Mouse (Mus musculus): Measurements from ENCODE around the gene Cldn15. TPM values are rescaled to one million over a fixed set of nuclear protein-coding genes. Genes with fewer than 3 reads are reported as not detected.

The Cldn15 gene
- total and polyA plus RNA-seq, 2 experiments from 2014 or later: 0.24 TPM; not detected in 1

GRCm38 (mm10) chr5:136980974-136981373, 14.6 kb downstream of the Cldn15 start:
- no peak overlapping the region for H3K9ac ChIP-seq (replicated peaks; ENCODE audit: low read length)
- ATAC-seq (no peak), DNase-seq (ENCODE audit: low spot score) (peak; percentile 39)
- H3K4me3 ChIP-seq (ENCODE audit: low read length): no peak overlapping the region
- no peaks in the 10 kb centered on the region for H3K27me3 ChIP-seq (ENCODE audit: insufficient read depth, low read length)
- WGBS: 86% methylated on average over 8 of the region's 8 CpGs
- H3K27ac ChIP-seq: no peak overlapping the region
- peaks cover 6% of the 10 kb centered on the region for H3K36me3 ChIP-seq (ENCODE audit: insufficient read depth, low read length)
- TF ChIP-seq CTCF (IDR thresholded peaks at IDR 0.05; ENCODE audit: low read depth): peak; percentile 28
- no peaks in the 10 kb centered on the region for H3K4me1 ChIP-seq (ENCODE audit: insufficient read depth, low read length)
- H3K9me3 ChIP-seq (ENCODE audit: low read length): no peaks in the 10 kb centered on the region
- no peak overlapping the region for H3K4me2 ChIP-seq (ENCODE audit: low read depth, low read length)

- WGBS: 50% methylated on average over 13 of the region's 16 CpGs
- Histone ChIP-seq H3K4me1 (ENCODE audit: insufficient read depth, low read length) (no peaks in the 10 kb centered on the region), H3K9ac (replicated peaks; ENCODE audit: low read length) (no peak overlapping the region), H3K4me2 (ENCODE audit: low read depth, low read length) (no peak overlapping the region), H3K4me3 (ENCODE audit: low read length) (no peak overlapping the region), H3K36me3 (ENCODE audit: insufficient read depth, low read length) (peaks cover 6% of the 10 kb centered on the region), H3K9me3 (ENCODE audit: low read length) (no peaks in the 10 kb centered on the region), H3K27me3 (ENCODE audit: insufficient read depth, low read length) (no peaks in the 10 kb centered on the region), H3K27ac (no peak overlapping the region)
- ATAC-seq: no peak
- peak; percentile 70 for DNase-seq (ENCODE audit: low spot score)
- TF ChIP-seq CTCF (IDR thresholded peaks at IDR 0.05; ENCODE audit: low read depth): peak; percentile 67
Measured at GRCm38 (mm10) chr5:136982338-136982930, 16.0 kb downstream of the Cldn15 start.

DNA sequence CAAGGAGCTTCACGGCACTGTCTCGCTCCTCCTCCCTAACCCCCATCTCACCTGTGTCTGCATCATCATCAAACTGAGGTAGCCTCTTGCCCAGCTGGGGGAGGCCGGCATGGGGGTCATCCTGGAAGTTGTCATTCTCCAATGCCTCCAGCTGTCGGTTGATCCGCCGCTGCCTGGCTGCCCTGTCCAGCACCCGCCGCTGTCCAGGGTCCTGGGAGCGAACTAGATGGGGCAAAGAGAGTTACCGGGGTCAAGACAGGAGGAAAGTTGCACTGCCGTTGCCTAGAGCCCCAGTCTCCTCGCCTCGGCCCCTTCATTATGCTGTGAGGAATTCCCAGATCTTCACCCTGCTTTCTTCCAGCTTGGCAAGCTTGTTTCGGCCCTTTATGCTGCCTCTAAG, 18.4 kb downstream of the Cldn15 start:
- Histone ChIP-seq H3K9ac (replicated peaks; ENCODE audit: low read length) (no peak overlapping the region), H3K4me2 (ENCODE audit: low read depth, low read length) (no peak overlapping the region), H3K27me3 (ENCODE audit: insufficient read depth, low read length) (no peaks in the 10 kb centered on the region), H3K4me1 (ENCODE audit: insufficient read depth, low read length) (peaks cover 7% of the 10 kb centered on the region; the same call in 1 of the 2 replicates), H3K36me3 (ENCODE audit: insufficient read depth, low read length) (peaks cover 8% of the 10 kb centered on the region), H3K9me3 (ENCODE audit: low read length) (no peaks in the 10 kb centered on the region), H3K27ac (no peak overlapping the region), H3K4me3 (ENCODE audit: low read length) (no peak overlapping the region)
- DNase-seq (ENCODE audit: low spot score) (no peak), ATAC-seq (no peak)
- TF ChIP-seq CTCF (IDR thresholded peaks at IDR 0.05; ENCODE audit: low read depth): no peak
- 58% methylated on average over 14 of the region's 14 CpGs for WGBS

DNA sequence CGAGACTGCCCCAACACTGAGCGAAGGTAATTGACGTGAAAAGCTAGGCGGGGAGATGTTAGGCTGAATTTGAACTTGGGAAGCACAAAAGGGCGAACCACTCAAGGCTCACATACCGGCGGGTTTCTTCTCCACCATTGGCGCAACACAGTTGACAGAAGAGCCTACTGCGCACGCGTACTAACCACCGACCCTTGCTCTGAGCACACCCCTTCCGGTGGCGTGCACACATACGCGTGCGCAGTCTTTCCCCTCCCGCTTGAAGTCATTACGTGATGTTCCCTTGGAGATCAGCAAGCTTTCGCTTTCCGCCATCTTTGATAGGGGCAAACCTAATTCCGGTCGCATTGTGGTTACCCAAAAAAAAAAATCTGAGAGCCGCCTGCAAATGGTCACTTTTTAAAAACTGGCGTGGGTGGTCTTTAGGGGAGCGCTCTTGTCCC, 20.3 kb downstream of the Cldn15 start, which contains the start of gene Plod3:
Gene Plod3 (plus strand): TSS at position 325 of the 443 bp plus-strand sequence.
- TF ChIP-seq CTCF (IDR thresholded peaks at IDR 0.05; ENCODE audit: low read depth): peak; percentile 29
- peak within 1 kb of the TSS; percentile 87 for H3K4me3 ChIP-seq (ENCODE audit: low read length)
- peak within 1 kb of the TSS; percentile 97 for H3K4me2 ChIP-seq (ENCODE audit: low read depth, low read length)
- H3K4me1 ChIP-seq (ENCODE audit: insufficient read depth, low read length): peaks cover 7% of the 10 kb centered on the region; the same call in 1 of the 2 replicates
- peak within 1 kb of the TSS; percentile 91 for H3K27ac ChIP-seq
- DNase-seq (ENCODE audit: low spot score): peak; percentile 100
- no peaks in the 10 kb centered on the region for H3K9me3 ChIP-seq (ENCODE audit: low read length)
- ATAC-seq: peak; percentile 94
- H3K9ac ChIP-seq (replicated peaks; ENCODE audit: low read length): peak within 1 kb of the TSS; percentile 87
- no peaks in the 10 kb centered on the region for H3K27me3 ChIP-seq (ENCODE audit: insufficient read depth, low read length)
- peaks cover 21% of the 10 kb centered on the region for H3K36me3 ChIP-seq (ENCODE audit: insufficient read depth, low read length)
- under 1% methylated on average over 26 of the region's 26 CpGs for WGBS

DNA sequence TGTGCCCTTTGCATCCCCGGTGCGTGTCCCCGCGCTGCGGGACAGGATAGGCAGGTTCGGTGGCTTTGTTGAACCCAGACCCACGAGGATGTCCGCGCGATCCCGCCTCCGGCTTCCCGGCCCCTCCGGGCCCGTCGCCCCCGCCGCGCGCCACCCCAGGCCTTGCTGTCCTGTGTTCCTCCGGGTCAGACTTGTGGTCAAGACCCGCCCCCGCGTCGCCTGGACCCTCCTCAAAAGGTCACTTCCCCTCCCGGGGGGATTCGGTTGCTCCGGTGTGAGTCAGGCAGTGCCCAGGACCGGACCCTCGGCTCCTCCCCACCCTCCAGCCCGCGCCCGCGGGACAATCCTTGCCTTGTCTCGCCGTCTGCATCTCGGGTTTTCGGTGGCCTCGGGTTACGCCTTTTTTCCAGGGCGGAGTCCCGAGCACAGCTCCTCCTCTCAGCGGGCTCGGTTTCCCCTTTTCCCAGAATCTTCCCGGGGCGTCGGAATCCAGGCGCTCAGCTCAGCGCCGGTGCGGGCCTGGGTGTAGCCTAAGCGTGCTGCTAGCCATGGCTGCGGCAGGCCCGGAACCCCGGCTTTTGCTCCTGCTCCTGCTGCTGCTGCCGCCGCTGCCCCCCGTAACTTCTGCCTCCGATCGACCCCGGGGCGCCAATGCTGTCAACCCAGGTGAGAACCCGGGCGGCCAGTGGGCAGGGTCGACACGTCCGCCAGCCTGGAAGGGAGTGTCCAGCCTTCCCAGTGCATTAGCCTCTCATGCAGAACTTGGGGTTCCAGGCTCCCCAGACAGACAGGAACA, 20.9 kb downstream of the Cldn15 start:
- Histone ChIP-seq H3K4me2 (ENCODE audit: low read depth, low read length) (peak overlapping the region; percentile 97), H3K27ac (peak overlapping the region; percentile 91), H3K36me3 (ENCODE audit: insufficient read depth, low read length) (peaks cover 25% of the 10 kb centered on the region), H3K4me3 (ENCODE audit: low read length) (peak overlapping the region; percentile 87), H3K27me3 (ENCODE audit: insufficient read depth, low read length) (no peaks in the 10 kb centered on the region), H3K9ac (replicated peaks; ENCODE audit: low read length) (peak overlapping the region; percentile 87), H3K9me3 (ENCODE audit: low read length) (no peaks in the 10 kb centered on the region), H3K4me1 (ENCODE audit: insufficient read depth, low read length) (peaks cover 7% of the 10 kb centered on the region; the same call in 1 of the 2 replicates)
- no peak for TF ChIP-seq CTCF (IDR thresholded peaks at IDR 0.05; ENCODE audit: low read depth)
- ATAC-seq (peak; percentile 52), DNase-seq (ENCODE audit: low spot score) (peak; percentile 71)
- WGBS: under 1% methylated on average over 66 of the region's 67 CpGs

GRCm38 (mm10) chr5:136987934-136988271, 21.5 kb downstream of the Cldn15 start, which contains the start of gene Znhit1:
TSS of gene Znhit1 (minus strand) at chr5:136988021.
- ATAC-seq: no peak
- peaks cover 25% of the 10 kb centered on the region for H3K36me3 ChIP-seq (ENCODE audit: insufficient read depth, low read length)
- TF ChIP-seq CTCF (IDR thresholded peaks at IDR 0.05; ENCODE audit: low read depth): no peak

More at GRCm38 (mm10) chr5:136987934-136988271, 21.5 kb downstream of the Cldn15 start, which contains the start of gene Znhit1:
- H3K4me1 ChIP-seq (ENCODE audit: insufficient read depth, low read length): peaks cover 7% of the 10 kb centered on the region; the same call in 1 of the 2 replicates
- H3K27me3 ChIP-seq (ENCODE audit: insufficient read depth, low read length): no peaks in the 10 kb centered on the region
- H3K9me3 ChIP-seq (ENCODE audit: low read length): no peaks in the 10 kb centered on the region
- peak within 1 kb of the TSS; percentile 87 for H3K9ac ChIP-seq (replicated peaks; ENCODE audit: low read length)
- H3K4me3 ChIP-seq (ENCODE audit: low read length): peak within 1 kb of the TSS; percentile 87
- H3K27ac ChIP-seq: peak within 1 kb of the TSS; percentile 91
- 3% methylated on average over 12 of the region's 12 CpGs for WGBS
- H3K4me2 ChIP-seq (ENCODE audit: low read depth, low read length): peak within 1 kb of the TSS; percentile 97
- peak; percentile 30 for DNase-seq (ENCODE audit: low spot score)

Measured in hindbrain, postnatal 0 days (tissue).